Mouse (Mus musculus): ENCODE measurements around the gene Gm6309. TPM values are rescaled to one million over a fixed set of nuclear protein-coding genes. Genes with fewer than 3 reads are reported as not detected.
"Not testable (repeated sequence)": the region's sequence is repeated elsewhere in the genome, so short reads cannot be mapped to it uniquely, and the experiment has no call there.

Gene Gm6309
- not detected for total RNA-seq (2021)
- long read RNA-seq, experiment 1: 0 reads
- long read RNA-seq, experiment 2: 0 reads

DNA sequence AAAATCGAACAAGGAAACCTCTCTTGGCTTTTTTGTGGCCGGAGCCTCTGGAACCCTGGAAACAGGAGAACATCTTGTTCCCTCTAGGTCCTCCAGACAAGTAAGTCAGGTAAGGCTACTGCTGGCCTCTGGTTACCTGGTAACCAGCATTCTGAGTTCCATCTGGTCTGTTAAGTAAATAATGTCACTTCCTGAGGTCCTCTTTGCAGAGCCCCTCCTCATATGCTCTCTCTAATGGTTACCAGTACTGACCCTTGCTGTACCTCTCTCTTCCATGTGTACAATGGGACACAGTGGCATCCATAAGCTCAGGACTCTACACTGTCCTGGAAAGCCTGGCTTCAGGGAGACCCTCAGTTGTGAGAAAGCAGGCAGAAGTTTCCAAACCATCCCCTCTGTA, at the start of gene Gm6309:
Gene Gm6309 (minus strand): TSS at position 101 of the 400 bp plus-strand sequence.
- not testable (repeated sequence) for DNase-seq

- no peak for DNase-seq
These were observed 35.0 kb upstream of the Gm6309 start for GRCm38 (mm10) chr5:146205537-146205936.

GRCm38 (mm10) chr5:146203921-146204320, 33.4 kb upstream of the Gm6309 start:
- DNase-seq: no peak

DNA sequence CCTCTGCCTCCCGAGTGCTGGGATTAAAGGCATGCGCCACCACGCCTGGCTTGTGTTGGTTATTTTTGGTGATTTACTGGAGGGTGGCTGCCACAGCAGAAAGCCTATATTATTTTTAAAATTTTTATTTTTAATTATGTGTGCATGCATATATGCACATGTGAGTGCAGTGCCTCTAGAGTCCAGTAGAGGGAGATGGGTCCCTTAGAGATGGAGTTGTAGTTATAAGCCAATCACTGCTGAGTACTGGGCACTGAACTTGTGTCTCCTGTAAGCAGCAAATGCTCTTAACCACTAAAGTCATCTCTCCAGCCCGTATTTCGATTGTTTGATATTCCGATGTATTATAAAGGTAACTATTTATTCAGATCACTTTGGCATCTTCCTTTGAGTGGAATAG, 30.1 kb upstream of the Gm6309 start:
- DNase-seq: no peak

GRCm38 (mm10) chr5:146199540-146199939, 29.0 kb upstream of the Gm6309 start:
- no peak for DNase-seq

DNA sequence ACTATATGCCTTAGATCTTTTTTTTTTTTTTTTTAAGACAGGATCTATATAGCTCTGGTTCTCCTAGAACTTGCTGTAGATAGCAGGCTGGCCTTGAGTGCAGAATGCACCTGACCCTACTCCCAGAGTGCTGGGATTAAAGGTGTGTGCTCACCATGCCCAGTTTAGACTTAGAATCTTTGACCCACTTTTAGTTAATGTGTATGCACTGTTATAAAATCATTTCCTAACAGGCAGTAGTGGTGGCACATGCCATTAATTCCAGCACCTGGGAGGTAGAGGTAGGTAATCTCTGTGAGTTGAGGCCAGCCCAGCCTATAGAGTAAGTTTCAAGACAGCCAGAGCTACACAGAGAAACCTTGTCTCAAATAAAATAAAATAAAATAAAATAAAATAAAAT, 28.6 kb upstream of the Gm6309 start:
- DNase-seq: no peak

DNA sequence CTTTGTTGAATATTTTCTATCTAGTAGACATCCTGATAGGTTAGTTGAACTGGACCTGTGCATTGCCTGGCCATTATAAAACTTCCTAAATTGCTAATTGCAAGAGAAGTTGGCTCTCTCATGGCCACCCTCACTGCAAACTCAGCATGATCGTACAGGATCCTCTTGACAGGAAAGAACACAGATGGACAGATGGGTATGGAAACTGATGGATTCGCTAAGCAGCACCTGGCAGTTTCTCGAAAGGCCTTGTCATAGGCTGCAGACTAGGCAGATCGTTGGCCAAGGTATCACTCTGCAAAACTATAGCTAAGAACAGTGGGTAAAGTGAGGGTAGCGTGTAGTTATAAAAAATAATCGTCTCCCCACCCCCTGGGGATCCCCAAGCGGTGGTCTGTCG, 22.8 kb upstream of the Gm6309 start:
- DNase-seq: no peak

DNA sequence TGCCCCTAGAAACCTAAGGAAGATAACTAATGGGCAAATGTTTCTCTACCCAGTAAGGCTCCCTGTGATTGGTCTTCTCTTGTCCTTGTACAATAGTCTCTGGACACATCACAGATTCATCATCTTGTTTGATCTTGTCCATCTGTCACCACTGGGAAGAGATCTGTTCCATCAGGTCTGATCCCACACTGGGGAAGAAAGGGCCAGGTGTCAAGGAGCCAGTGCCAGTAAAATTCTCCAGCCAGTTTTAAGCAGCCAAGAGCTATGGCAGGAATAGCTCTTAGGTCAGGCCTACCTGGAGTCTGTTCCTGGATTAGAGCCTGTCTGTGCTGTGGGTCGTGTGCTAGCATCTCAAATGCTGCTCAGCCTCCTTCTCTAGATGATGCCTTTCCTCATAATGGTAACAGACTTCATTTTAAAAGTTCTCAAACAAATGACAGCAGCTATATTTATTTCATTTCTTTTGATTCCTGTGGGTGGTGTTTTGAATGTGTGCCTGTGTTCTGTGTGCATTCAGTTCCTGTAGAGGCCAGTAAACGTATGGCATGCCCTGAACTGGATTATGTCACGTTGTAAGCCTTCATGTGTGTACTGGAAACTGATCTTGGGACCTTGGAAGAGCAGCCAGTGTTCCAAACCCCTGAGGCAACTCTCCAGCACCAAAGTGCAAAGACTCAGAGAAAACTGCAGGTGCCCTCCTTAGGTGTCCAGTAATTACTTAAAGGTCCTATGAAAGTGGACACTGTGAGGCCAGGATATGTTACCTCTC, 20.2 kb upstream of the Gm6309 start:
- DNase-seq: no peak

GRCm38 (mm10) chr5:146190093-146190492, 19.6 kb upstream of the Gm6309 start:
- DNase-seq: no peak

DNA sequence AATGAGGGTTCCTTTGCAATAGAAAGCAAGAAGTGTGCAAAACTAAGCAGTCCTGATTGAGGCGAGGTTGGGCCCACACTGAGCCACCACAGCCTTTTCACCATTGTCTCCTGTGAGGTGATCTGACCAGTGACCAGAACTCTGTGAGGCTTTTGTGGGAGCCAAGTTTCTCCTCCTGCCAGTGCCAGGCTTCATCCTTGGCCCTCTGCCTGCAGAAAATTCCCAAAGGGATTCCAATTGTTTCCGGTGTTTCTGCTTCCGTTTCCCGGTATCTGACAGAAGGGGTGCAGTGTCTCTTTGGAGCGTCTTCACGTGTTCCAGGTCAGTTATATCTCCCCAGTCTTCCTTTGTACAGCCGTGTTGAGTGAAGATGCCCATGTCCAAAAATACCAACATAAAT, 18.2 kb upstream of the Gm6309 start:
- no peak for DNase-seq

GRCm38 (mm10) chr5:146188144-146188543, 17.6 kb upstream of the Gm6309 start:
- no peak for DNase-seq

GRCm38 (mm10) chr5:146187441-146187840, 16.9 kb upstream of the Gm6309 start:
- peak; percentile 78 for DNase-seq

- not testable (repeated sequence) for DNase-seq
These were observed 14.7 kb upstream of the Gm6309 start, which contains the start of gene 1700001J03Rik for GRCm38 (mm10) chr5:146185204-146185603. Gene 1700001J03Rik (minus strand): TSS chr5:146185304.

DNA sequence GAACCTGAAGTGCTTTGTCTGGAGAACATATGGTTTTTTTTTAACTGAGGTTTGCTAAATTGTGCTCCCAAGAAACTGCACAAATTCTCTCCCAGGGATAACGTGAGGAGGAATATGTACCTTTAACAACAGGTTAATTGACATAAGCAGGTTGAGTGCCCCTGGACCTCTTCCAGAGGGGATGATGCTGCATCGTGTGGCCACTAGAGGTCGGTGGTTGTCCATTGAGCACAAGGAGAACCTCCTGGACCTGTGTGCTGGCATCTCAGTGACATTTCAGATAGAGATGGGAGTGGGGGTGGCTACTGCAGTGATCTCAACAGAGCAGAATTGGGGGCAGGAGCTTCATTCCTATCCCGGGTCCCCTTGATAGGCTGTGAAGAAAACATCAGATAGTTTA, 2.2 kb upstream of the Gm6309 start:
- peak; percentile 38 for DNase-seq

DNA sequence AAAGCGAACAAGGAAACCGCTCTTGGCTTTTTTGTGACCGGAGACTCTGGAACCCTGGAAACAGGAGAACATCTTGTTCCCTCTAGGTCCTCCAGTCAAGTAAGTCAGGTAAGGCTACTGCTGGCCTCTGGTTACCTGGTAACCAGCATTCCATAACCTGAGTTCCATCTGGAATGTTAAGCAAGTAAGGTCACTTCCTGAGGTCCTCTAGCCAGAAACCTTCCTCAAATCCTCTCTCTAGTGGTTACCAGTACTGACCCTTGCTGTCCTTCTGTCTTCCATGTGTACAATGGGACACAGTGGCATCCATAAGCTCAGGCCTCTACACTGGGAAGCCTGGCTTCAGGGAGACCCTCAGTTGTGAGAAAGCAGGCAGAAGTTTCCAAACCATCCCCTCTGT, 10.1 kb downstream of the Gm6309 start, which contains the start of gene Gm5565:
Gene Gm5565 (minus strand): TSS at position 101 of the 400 bp plus-strand sequence.
- not testable (repeated sequence) for DNase-seq

GRCm38 (mm10) chr5:146158326-146158725, 12.2 kb downstream of the Gm6309 start:
- DNase-seq: not testable (repeated sequence)

DNA sequence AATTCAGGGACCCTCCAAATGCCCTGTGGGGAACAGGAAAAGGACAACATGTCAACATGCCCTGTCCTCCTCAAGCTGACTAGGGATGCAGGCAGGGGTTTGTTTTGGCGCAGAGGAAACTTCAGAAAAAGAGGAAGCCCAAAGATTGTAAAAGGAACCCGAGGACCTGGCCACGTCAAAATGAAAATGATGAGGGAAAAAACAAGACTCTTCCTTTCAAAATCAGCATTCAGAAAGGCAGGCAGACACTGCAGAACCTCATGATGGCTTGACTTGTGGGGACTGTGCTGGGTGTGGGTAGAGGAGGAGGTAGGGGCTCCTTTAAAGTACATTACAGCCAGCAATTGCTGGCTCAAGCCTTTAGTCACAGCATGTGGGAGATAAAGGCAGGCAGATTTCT, 20.1 kb downstream of the Gm6309 start:
- no peak for DNase-seq

- DNase-seq: no peak
These were observed 22.6 kb downstream of the Gm6309 start for GRCm38 (mm10) chr5:146147903-146148302.

Other genes with a start within 250 kb of the Gm6309 start
- 10 to 100 TPM in 1 of 2 experiments, 1 to 10 TPM in 1; 9.5 to 20.9 TPM for gene Cyp3a25, start 161.1 kb downstream of the Gm6309 start, total RNA-seq (2021)
- gene Cyp3a59, start 91.5 kb downstream of the Gm6309 start, total RNA-seq (2021): 1 to 10 TPM; 1.4 to 2.2 TPM
- gene Gm5565, start 10.2 kb downstream of the Gm6309 start, total RNA-seq (2021): not detected
- gene 1700001J03Rik, start 14.6 kb upstream of the Gm6309 start, total RNA-seq (2021): 1 to 10 TPM in 1 of 2 experiments, under 1 TPM in 1; 0.48 to 1.6 TPM
- 10 to 100 TPM; 48.6 to 49.4 TPM for gene Rnf6, start 50.8 kb upstream of the Gm6309 start, total RNA-seq (2021)
- gene Cdk8, start 60.5 kb upstream of the Gm6309 start, total RNA-seq (2021): 10 to 100 TPM; 48.6 to 62.1 TPM
- 10 to 100 TPM; 13.8 to 14.0 TPM for gene Wasf3, start 214.3 kb upstream of the Gm6309 start, total RNA-seq (2021)

All from adrenal gland, postnatal 10 days (tissue).